Mouse (Mus musculus) R1 (cell line): ENCODE measurements around the gene Neurl4.
"Not testable (repeated sequence)": the region's sequence is repeated elsewhere in the genome, so short reads cannot be mapped to it uniquely, and the experiment has no call there.

Source experiments
- DNase-seq: peaks from one replicate; pipeline ENCODE4 v3.0.0-alpha.2; 2018; ENCODE audit warnings: low read depth, low spot score

Gene Neurl4

GRCm38 (mm10) chr11:69900471-69901405 is at the start of gene Neurl4, which contains the start of gene 2810408A11Rik:
TSS of gene Neurl4 (plus strand) at chr11:69901072.
TSS of gene 2810408A11Rik (minus strand) at chr11:69900987.
- peak; percentile 99 for DNase-seq

GRCm38 (mm10) chr11:69853994-69854393 is 46.9 kb upstream of the Neurl4 start:
- peak; percentile 80 for DNase-seq

- DNase-seq: no peak
Measured at GRCm38 (mm10) chr11:69854680-69855079, 46.2 kb upstream of the Neurl4 start.

GRCm38 (mm10) chr11:69855347-69855746 is 45.5 kb upstream of the Neurl4 start:
- peak; percentile 90 for DNase-seq

- peak; percentile 75 for DNase-seq
Measured at GRCm38 (mm10) chr11:69858113-69858998, 42.5 kb upstream of the Neurl4 start, which contains the start of gene Tnk1. TSS of gene Tnk1 (minus strand) at chr11:69858730.

- DNase-seq: not testable (repeated sequence)
Measured at GRCm38 (mm10) chr11:69863729-69864128, 37.1 kb upstream of the Neurl4 start.

GRCm38 (mm10) chr11:69864138-69864860 is 36.6 kb upstream of the Neurl4 start:
- no peak for DNase-seq

- no peak for DNase-seq
Measured at GRCm38 (mm10) chr11:69865561-69865960, 35.3 kb upstream of the Neurl4 start.

GRCm38 (mm10) chr11:69867335-69867734 is 33.5 kb upstream of the Neurl4 start:
- DNase-seq: no peak

- DNase-seq: no peak
Measured at GRCm38 (mm10) chr11:69870289-69871069, 30.4 kb upstream of the Neurl4 start.

GRCm38 (mm10) chr11:69871822-69872221 is 29.1 kb upstream of the Neurl4 start:
- no peak for DNase-seq

- no peak for DNase-seq
Measured at GRCm38 (mm10) chr11:69872451-69872850, 28.4 kb upstream of the Neurl4 start.

- DNase-seq: no peak
Measured at GRCm38 (mm10) chr11:69876186-69876585, 24.7 kb upstream of the Neurl4 start.

GRCm38 (mm10) chr11:69876867-69877266 is 24.0 kb upstream of the Neurl4 start:
- DNase-seq: peak; percentile 94

GRCm38 (mm10) chr11:69877878-69878277 is 23.0 kb upstream of the Neurl4 start, which contains the start of gene Tmem95:
TSS of gene Tmem95 (minus strand) at chr11:69878018.
- DNase-seq: no peak

- DNase-seq: no peak
Measured at GRCm38 (mm10) chr11:69878399-69878798, 22.5 kb upstream of the Neurl4 start.

- no peak for DNase-seq
Measured at GRCm38 (mm10) chr11:69878952-69879351, 21.9 kb upstream of the Neurl4 start.

- no peak for DNase-seq
Measured at GRCm38 (mm10) chr11:69879711-69880110, 21.2 kb upstream of the Neurl4 start.

GRCm38 (mm10) chr11:69880506-69880852 is 20.4 kb upstream of the Neurl4 start:
- DNase-seq: peak; percentile 80

- peak; percentile 78 for DNase-seq
Measured at GRCm38 (mm10) chr11:69880853-69881603, 19.8 kb upstream of the Neurl4 start, which contains the start of gene Kctd11. TSS of gene Kctd11 (minus strand) at chr11:69881406.
